Mouse (Mus musculus) liver, embryonic 14.5 days (tissue): Measurements from ENCODE around the gene Ptprn2.

ENCODE experiments used
- CTCF ChIP-seq: IDR thresholded peaks from 2 replicates; pipeline ENCODE4 v1.5.1; 2016; ENCODE audit warnings: antibody characterized with exemption, low read depth, control low read depth
- EP300 ChIP-seq: IDR thresholded peaks from 2 replicates; pipeline ENCODE4 v1.6.1; 2016; ENCODE audit warnings: antibody characterized with exemption, low read depth

DNA sequence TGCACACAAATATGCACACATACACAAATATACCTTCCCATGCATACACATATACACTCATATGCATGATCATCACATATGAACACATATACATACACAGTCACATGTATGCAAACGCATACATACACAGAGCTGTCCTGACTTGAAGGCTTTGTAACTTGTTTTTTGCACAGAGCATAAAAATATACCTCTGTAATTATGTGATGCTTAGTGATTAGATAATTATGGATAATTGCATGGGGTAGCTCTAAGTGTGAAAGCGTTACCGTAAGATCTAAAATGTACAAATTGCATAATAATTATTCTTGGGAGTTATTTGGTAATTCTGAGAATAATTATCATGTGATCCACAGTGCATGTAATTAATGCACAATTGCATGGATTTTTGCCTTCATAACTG lies 337.8 kb downstream of the Ptprn2 start:
- no peak for TF ChIP-seq CTCF
- no peak for TF ChIP-seq EP300
